Mouse (Mus musculus) MEL (cell line): ENCODE data around the gene Gucy1b1.

ENCODE experiments used
- CTCF ChIP-seq, 3 experiments: IDR thresholded peaks in 2 of 3; conservative IDR thresholded peaks in 1 of 3; 2 replicates each; pipeline ENCODE4 v1.5.1; 2011 to 2012; ENCODE audit warnings: low read length in 3 of 3, low read depth in 2 of 3, mild to moderate bottlenecking in 2 of 3, improper control_type of control experiment in 1 of 3, inconsistent platforms in 1 of 3, mixed read lengths in 1 of 3, moderate library complexity in 1 of 3; ENCODE audit not compliant: control insufficient read depth in 1 of 3, insufficient read depth in 1 of 3, poor library complexity in 1 of 3, severe bottlenecking in 1 of 3
- ELF1 ChIP-seq: IDR thresholded peaks from 2 replicates; pipeline ENCODE4 v1.6.1; 2014; ENCODE audit warnings: low read depth, mild to moderate bottlenecking, inconsistent platforms, low read length, improper control_type of control experiment, moderate library complexity
- JUND ChIP-seq: IDR thresholded peaks from 2 replicates; pipeline ENCODE4 v1.6.1; 2011; ENCODE audit warnings: low read depth, mild to moderate bottlenecking, improper control_type of control experiment, low read length
- KAT2A ChIP-seq: conservative IDR thresholded peaks from 2 replicates; pipeline ENCODE4 v1.6.1; 2012; ENCODE audit warnings: low read depth, low read length, improper control_type of control experiment, inconsistent platforms
- MAX ChIP-seq: IDR thresholded peaks from 2 replicates; pipeline ENCODE4 v1.6.1; 2011; ENCODE audit warnings: low read length, improper control_type of control experiment
- POLR2A ChIP-seq, 2 experiments: IDR thresholded peaks; 2 replicates each; pipeline ENCODE4 v1.6.1; 2011 to 2012; ENCODE audit warnings: low read length in 2 of 2, mild to moderate bottlenecking in 2 of 2, control low read depth in 1 of 2, improper control_type of control experiment in 1 of 2, low read depth in 1 of 2, moderate library complexity in 1 of 2; ENCODE audit not compliant: control insufficient read depth in 1 of 2, insufficient read depth in 1 of 2, poor library complexity in 1 of 2
- POLR2AphosphoS2 ChIP-seq: IDR thresholded peaks from 2 replicates; pipeline ENCODE4 v1.6.1; 2011; ENCODE audit warnings: low read length, improper control_type of control experiment
- TBP ChIP-seq: IDR thresholded peaks from 2 replicates; pipeline ENCODE4 v1.8.0; 2011; ENCODE audit warnings: low read depth, low read length, improper control_type of control experiment
- TCF12 ChIP-seq: IDR thresholded peaks from 2 replicates; pipeline ENCODE4 v1.6.1; 2014; ENCODE audit warnings: low read depth, mild to moderate bottlenecking, inconsistent platforms, low read length, improper control_type of control experiment, moderate library complexity
- ZC3H11A ChIP-seq: IDR thresholded peaks from 2 replicates; pipeline ENCODE4 v1.6.1; 2012; ENCODE audit warnings: low read depth, mild to moderate bottlenecking, inconsistent platforms, low read length, improper control_type of control experiment
- ZNF384 ChIP-seq: IDR thresholded peaks from 2 replicates; pipeline ENCODE4 v1.6.1; 2012; ENCODE audit warnings: low read depth, mild to moderate bottlenecking, inconsistent platforms, low read length, improper control_type of control experiment

DNA sequence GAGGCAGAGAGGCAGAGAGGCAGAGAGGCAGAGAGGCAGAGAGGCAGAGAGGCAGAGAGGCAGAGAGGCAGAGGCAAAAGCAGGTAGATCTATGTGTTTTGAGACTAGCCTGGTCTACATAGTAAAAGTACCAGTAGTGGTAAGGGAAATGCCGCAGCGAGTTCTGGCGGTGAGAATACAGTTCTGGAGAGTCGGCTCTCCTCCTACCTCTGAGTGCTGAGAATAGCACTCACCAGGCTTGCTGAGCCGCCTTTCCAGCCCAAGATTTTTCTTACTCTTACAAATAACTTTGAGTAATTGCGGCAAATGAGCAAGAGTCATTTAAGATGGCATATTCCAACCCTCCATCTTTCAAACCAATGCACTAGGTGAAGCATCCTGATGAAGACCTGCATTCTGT lies 24.6 kb upstream of the Gucy1b1 start:
- TF ChIP-seq POLR2AphosphoS2 (no peak), ZC3H11A (no peak), TBP (no peak), ZNF384 (no peak), ELF1 (no peak), CTCF (IDR thresholded peaks at IDR 0.05 in 2 of 3, conservative IDR thresholded peaks at IDR 0.05 in 1 of 3; ENCODE audit: control insufficient read depth in 1 of 3, insufficient read depth in 1 of 3, low read depth in 2 of 3, low read length in 3 of 3, poor library complexity in 1 of 3, severe bottlenecking in 1 of 3) (no peak), POLR2A (IDR thresholded peaks at IDR 0.05; ENCODE audit: control insufficient read depth in 1 of 2, insufficient read depth in 1 of 2, low read depth in 1 of 2, low read length in 2 of 2, poor library complexity in 1 of 2) (no peak), KAT2A (no peak), MAX (no peak), TCF12 (no peak), JUND (no peak)
